Mouse (Mus musculus): ENCODE data around the gene Urb2. TPM values are rescaled to one million over a fixed set of nuclear protein-coding genes. Genes with fewer than 3 reads are reported as not detected.

Urb2 gene
- polyA plus RNA-seq (2017; shearing (Covaris generic)) = 1 to 10 TPM; 7.0 to 8.8 TPM

DNA sequence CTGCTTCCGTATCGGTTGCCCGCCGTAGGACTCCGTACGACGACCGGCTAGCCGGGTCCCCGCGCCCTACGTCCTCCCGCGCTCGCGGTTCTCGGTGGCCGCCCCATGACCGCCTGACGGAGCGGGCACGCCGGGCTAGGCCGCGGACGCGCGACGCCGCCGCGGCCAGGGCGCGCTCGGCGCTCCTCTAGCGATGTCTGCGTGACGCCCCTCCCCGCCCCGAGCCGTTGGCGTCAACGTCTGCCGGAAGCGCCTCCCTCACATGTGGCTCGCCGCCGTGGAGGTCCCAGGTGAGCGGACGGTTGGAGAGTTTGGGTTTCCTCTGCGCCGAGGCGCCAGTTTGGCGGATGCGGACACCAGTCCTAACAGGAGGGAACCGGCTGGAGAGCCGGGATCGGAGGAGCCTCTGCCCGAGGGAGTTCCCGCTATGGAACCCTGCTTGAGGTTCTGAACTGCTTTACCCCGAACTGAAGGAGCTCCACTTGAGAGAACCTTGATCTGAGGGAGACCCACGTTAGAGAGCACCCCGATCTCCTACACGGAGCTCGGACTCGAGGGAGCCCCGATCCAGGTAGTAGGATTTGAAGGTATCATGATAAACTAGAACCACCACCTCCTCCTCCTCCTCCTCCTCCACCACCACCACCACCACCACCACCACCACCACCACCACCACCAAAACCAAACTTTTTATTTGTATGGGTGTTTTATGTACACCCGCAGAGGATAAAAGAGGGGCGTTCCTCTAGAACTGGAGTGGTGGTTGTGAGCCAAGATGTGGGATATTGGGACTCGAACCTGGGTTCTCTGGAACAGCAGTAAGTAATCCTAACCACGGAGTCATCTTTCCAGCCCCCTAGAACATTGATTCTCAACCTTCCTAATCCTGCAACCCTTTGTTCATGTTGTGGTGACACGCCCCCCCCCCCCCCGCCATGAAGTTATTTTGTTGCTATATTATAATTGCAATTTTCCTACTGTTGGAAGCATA lies at the start of gene Urb2, which contains the start of gene Taf5l:
Gene Urb2 (plus strand): TSS at position 272 of the 991 bp plus-strand sequence.
Gene Taf5l (minus strand): TSS at position 161 of the 991 bp plus-strand sequence.

GRCm38 (mm10) chr8:123982826-123983400 lies 38.4 kb upstream of the Urb2 start, which contains the start of gene Abcb10:
Gene Abcb10 (minus strand): TSS chr8:123983122.

Other genes with a start within 250 kb of the Urb2 start
- gene Rab4a, start 215.5 kb upstream of the Urb2 start, polyA plus RNA-seq (2017; shearing (Covaris generic)) = 10 to 100 TPM; 22.5 to 26.8 TPM
- gene Ccsap, start 161.3 kb upstream of the Urb2 start, polyA plus RNA-seq (2017; shearing (Covaris generic)) = 10 to 100 TPM; 12.1 to 14.9 TPM
- gene Acta1, start 126.8 kb upstream of the Urb2 start, polyA plus RNA-seq (2017; shearing (Covaris generic)) = under 1 TPM; 0.16 TPM
- gene Nup133, start 72.2 kb upstream of the Urb2 start, polyA plus RNA-seq (2017; shearing (Covaris generic)) = 10 to 100 TPM; 11.1 to 18.5 TPM
- gene Abcb10, start 38.4 kb upstream of the Urb2 start, polyA plus RNA-seq (2017; shearing (Covaris generic)) = 1 to 10 TPM; 2.5 to 3.6 TPM
- gene Taf5l, start 111 bp upstream of the Urb2 start, polyA plus RNA-seq (2017; shearing (Covaris generic)) = 10 to 100 TPM; 58.9 to 61.4 TPM
- 10 to 100 TPM; 50.3 to 67.3 TPM for gene Galnt2, start 209.9 kb downstream of the Urb2 start, polyA plus RNA-seq (2017; shearing (Covaris generic))

Measured in activated CD4-positive, CD25-positive, alpha-beta regulatory T cell (primary cell).